Mouse (Mus musculus): ENCODE data around the gene 9930104L06Rik. TPM values are rescaled to one million over a fixed set of nuclear protein-coding genes. Genes with fewer than 3 reads are reported as not detected.
A peak's percentile ranks its signal among the peaks of the same experiment; 100 is the strongest.
"Not testable (repeated sequence)": the region's sequence is repeated elsewhere in the genome, so short reads cannot be mapped to it uniquely, and the experiment has no call there.

Gene 9930104L06Rik
- polyA plus RNA-seq, 1 experiment from 2014 or later = 17.4 TPM

GRCm38 (mm10) chr4:124939211-124939610 is 2.4 kb downstream of the 9930104L06Rik start, which contains the start of gene Cdca8:
Cdca8 (minus strand) TSS chr4:124939311.
- not testable (repeated sequence) for DNase-seq (ENCODE audit: low spot score); H3K27me3 ChIP-seq (ENCODE audit: low read depth, poor library complexity, severe bottlenecking); H3K27ac ChIP-seq (replicated peaks); H3K9me3 ChIP-seq (replicated peaks)
- peak within 1 kb of the TSS; percentile 23; the same call in 1 of the 2 replicates for H3K4me3 ChIP-seq
- peaks cover 57% of the 10 kb centered on the region for H3K36me3 ChIP-seq
- peaks cover 34% of the 10 kb centered on the region for H3K4me1 ChIP-seq
- WGBS = 97% methylated on average over 4 of the region's 4 CpGs

GRCm38 (mm10) chr4:124943022-124943421 is 6.2 kb downstream of the 9930104L06Rik start:
- WGBS = 16% methylated on average over 4 of the region's 4 CpGs
- Histone ChIP-seq H3K27ac (replicated peaks) (no peak overlapping the region), H3K36me3 (peaks cover 51% of the 10 kb centered on the region)

GRCm38 (mm10) chr4:124943781-124944180 is 6.9 kb downstream of the 9930104L06Rik start:
- H3K4me3 ChIP-seq = no peak overlapping the region
- peaks cover 4% of the 10 kb centered on the region for H3K4me1 ChIP-seq
- peaks cover 45% of the 10 kb centered on the region for H3K36me3 ChIP-seq
- no peaks in the 10 kb centered on the region for H3K27me3 ChIP-seq (ENCODE audit: low read depth, poor library complexity, severe bottlenecking)
- no peaks in the 10 kb centered on the region for H3K9me3 ChIP-seq (replicated peaks)
- no peak overlapping the region for H3K27ac ChIP-seq (replicated peaks)
- 87% methylated on average over 5 of the region's 5 CpGs for WGBS
- no peak for DNase-seq (ENCODE audit: low spot score)

More at GRCm38 (mm10) chr4:124943022-124943421, 6.2 kb downstream of the 9930104L06Rik start:
- no peak overlapping the region for H3K4me3 ChIP-seq
- H3K4me1 ChIP-seq = peaks cover 9% of the 10 kb centered on the region
- peak; percentile 85 for DNase-seq (ENCODE audit: low spot score)
- H3K27me3 ChIP-seq (ENCODE audit: low read depth, poor library complexity, severe bottlenecking) = no peaks in the 10 kb centered on the region
- no peaks in the 10 kb centered on the region for H3K9me3 ChIP-seq (replicated peaks)

- Histone ChIP-seq H3K27ac (replicated peaks) (no peak overlapping the region), H3K4me1 (peaks cover 4% of the 10 kb centered on the region), H3K27me3 (ENCODE audit: low read depth, poor library complexity, severe bottlenecking) (no peaks in the 10 kb centered on the region), H3K9me3 (replicated peaks) (no peaks in the 10 kb centered on the region), H3K36me3 (peaks cover 35% of the 10 kb centered on the region), H3K4me3 (no peak overlapping the region)
- WGBS = 62% methylated on average over 2 of the region's 2 CpGs
- DNase-seq (ENCODE audit: low spot score) = no peak
Measured at GRCm38 (mm10) chr4:124944961-124945360, 8.1 kb downstream of the 9930104L06Rik start.

GRCm38 (mm10) chr4:124949488-124949887 is 12.6 kb downstream of the 9930104L06Rik start:
- no peak for DNase-seq (ENCODE audit: low spot score)
- Histone ChIP-seq H3K9me3 (replicated peaks) (no peaks in the 10 kb centered on the region), H3K27ac (replicated peaks) (no peak overlapping the region), H3K27me3 (ENCODE audit: low read depth, poor library complexity, severe bottlenecking) (no peaks in the 10 kb centered on the region), H3K4me1 (no peaks in the 10 kb centered on the region), H3K4me3 (no peak overlapping the region), H3K36me3 (no peaks in the 10 kb centered on the region)
- WGBS = 85% methylated on average over 3 of the region's 3 CpGs

- Histone ChIP-seq H3K36me3 (no peaks in the 10 kb centered on the region), H3K27ac (replicated peaks) (no peak overlapping the region), H3K4me1 (no peaks in the 10 kb centered on the region), H3K27me3 (ENCODE audit: low read depth, poor library complexity, severe bottlenecking) (no peaks in the 10 kb centered on the region), H3K4me3 (no peak overlapping the region), H3K9me3 (replicated peaks) (no peaks in the 10 kb centered on the region)
- no peak for DNase-seq (ENCODE audit: low spot score)
- WGBS = 89% methylated on average over 21 of the region's 21 CpGs
Measured at GRCm38 (mm10) chr4:124950181-124951035, 13.6 kb downstream of the 9930104L06Rik start.

- no peak overlapping the region for H3K4me3 ChIP-seq
- H3K36me3 ChIP-seq = no peaks in the 10 kb centered on the region
- H3K27ac ChIP-seq (replicated peaks) = no peak overlapping the region
- no peak for DNase-seq (ENCODE audit: low spot score)
- no peaks in the 10 kb centered on the region for H3K9me3 ChIP-seq (replicated peaks)
- H3K4me1 ChIP-seq = no peaks in the 10 kb centered on the region
- WGBS = 59% methylated on average over 10 of the region's 10 CpGs
- H3K27me3 ChIP-seq (ENCODE audit: low read depth, poor library complexity, severe bottlenecking) = no peaks in the 10 kb centered on the region
Measured at GRCm38 (mm10) chr4:124951036-124951433, 14.2 kb downstream of the 9930104L06Rik start.

- DNase-seq (ENCODE audit: low spot score) = no peak
- Histone ChIP-seq H3K36me3 (no peaks in the 10 kb centered on the region), H3K4me1 (no peaks in the 10 kb centered on the region), H3K27ac (replicated peaks) (no peak overlapping the region), H3K9me3 (replicated peaks) (no peaks in the 10 kb centered on the region), H3K4me3 (no peak overlapping the region), H3K27me3 (ENCODE audit: low read depth, poor library complexity, severe bottlenecking) (no peaks in the 10 kb centered on the region)
- WGBS = 79% methylated on average over 4 of the region's 4 CpGs
Measured at GRCm38 (mm10) chr4:124953546-124953945, 16.7 kb downstream of the 9930104L06Rik start.

- no peak for DNase-seq (ENCODE audit: low spot score)
- H3K27ac ChIP-seq (replicated peaks) = no peak overlapping the region
- H3K9me3 ChIP-seq (replicated peaks) = no peaks in the 10 kb centered on the region
- H3K36me3 ChIP-seq = no peaks in the 10 kb centered on the region
- H3K4me3 ChIP-seq = no peak overlapping the region
- 0 out of 2 replicates have a peak, but pooled peaks cover 4% of the 10 kb centered on the region for H3K4me1 ChIP-seq
- WGBS = 83% methylated on average over 2 of the region's 2 CpGs
- H3K27me3 ChIP-seq (ENCODE audit: low read depth, poor library complexity, severe bottlenecking) = no peaks in the 10 kb centered on the region
Measured at GRCm38 (mm10) chr4:124957284-124957683, 20.4 kb downstream of the 9930104L06Rik start.

GRCm38 (mm10) chr4:124959062-124959461 is 22.2 kb downstream of the 9930104L06Rik start:
- no peak overlapping the region for H3K4me3 ChIP-seq
- WGBS = 73% methylated on average over 11 of the region's 11 CpGs
- H3K27ac ChIP-seq (replicated peaks) = 0 out of 2 replicates have a peak overlapping the region, but pooled peaks have one; percentile 23
- H3K27me3 ChIP-seq (ENCODE audit: low read depth, poor library complexity, severe bottlenecking) = no peaks in the 10 kb centered on the region
- no peak for DNase-seq (ENCODE audit: low spot score)
- H3K9me3 ChIP-seq (replicated peaks) = no peaks in the 10 kb centered on the region
- peaks cover 16% of the 10 kb centered on the region for H3K4me1 ChIP-seq
- no peaks in the 10 kb centered on the region for H3K36me3 ChIP-seq

GRCm38 (mm10) chr4:124960940-124961339 is 24.1 kb downstream of the 9930104L06Rik start:
- Histone ChIP-seq H3K27ac (replicated peaks) (no peak overlapping the region), H3K4me3 (no peak overlapping the region), H3K4me1 (peaks cover 32% of the 10 kb centered on the region), H3K36me3 (no peaks in the 10 kb centered on the region), H3K9me3 (replicated peaks) (no peaks in the 10 kb centered on the region), H3K27me3 (ENCODE audit: low read depth, poor library complexity, severe bottlenecking) (no peaks in the 10 kb centered on the region)
- WGBS = 94% methylated on average over 11 of the region's 11 CpGs
- DNase-seq (ENCODE audit: low spot score) = no peak

- H3K9me3 ChIP-seq (replicated peaks) = no peaks in the 10 kb centered on the region
- H3K4me1 ChIP-seq = peaks cover 37% of the 10 kb centered on the region
- H3K36me3 ChIP-seq = no peaks in the 10 kb centered on the region
- 0 out of 2 replicates have a peak overlapping the region, but pooled peaks have one; percentile 50 for H3K27ac ChIP-seq (replicated peaks)
- 56% methylated on average over 11 of the region's 11 CpGs for WGBS
- no peak for DNase-seq (ENCODE audit: low spot score)
- no peaks in the 10 kb centered on the region for H3K27me3 ChIP-seq (ENCODE audit: low read depth, poor library complexity, severe bottlenecking)
- no peak overlapping the region for H3K4me3 ChIP-seq
Measured at GRCm38 (mm10) chr4:124962576-124962975, 25.7 kb downstream of the 9930104L06Rik start.
